Mouse (Mus musculus): Measurements from ENCODE around the gene Tspan2.

DNA sequence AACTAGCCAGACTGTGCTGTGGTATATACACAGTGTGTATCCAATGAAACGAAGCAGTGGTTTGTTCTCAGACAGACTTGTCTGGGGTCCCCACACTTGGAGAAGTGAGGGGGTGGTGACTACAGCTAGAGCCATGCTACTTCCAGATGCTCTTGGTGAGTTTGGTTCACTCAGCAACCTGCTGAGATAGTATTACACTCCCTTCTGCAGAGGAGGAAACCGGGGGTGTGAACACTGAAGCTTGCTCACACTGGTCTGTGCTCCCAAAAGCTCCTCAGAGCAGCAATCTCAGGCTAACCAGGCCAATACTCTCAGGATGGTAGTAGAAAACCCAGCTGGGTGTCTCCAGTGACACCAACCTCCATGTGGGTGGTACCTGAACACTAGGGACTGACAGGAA lies 36.2 kb upstream of the Tspan2 start:
- TF ChIP-seq CTCF (IDR thresholded peaks at IDR 0.05; ENCODE audit: insufficient read depth, low read length) (no peak), POLR2A (IDR thresholded peaks at IDR 0.05; ENCODE audit: borderline replicate concordance, extremely low read depth, low read depth, low read length) (no peak)
